Mouse (Mus musculus): ENCODE measurements around the gene Dok3.

GRCm38 (mm10) chr13:55484520-55485088, 44.5 kb downstream of the Dok3 start:
- TF ChIP-seq POLR2A (IDR thresholded peaks at IDR 0.05; ENCODE audit: low read depth, low read length) (no peak), CTCF (conservative IDR thresholded peaks at IDR 0.05 in 1 of 2, IDR thresholded peaks at IDR 0.05 in 1 of 2; ENCODE audit: low read depth in 2 of 2, low read length in 2 of 2) (no peak), NELFE (IDR thresholded peaks at IDR 0.05; ENCODE audit: low read depth, low read length) (no peak), MEF2A (IDR thresholded peaks at IDR 0.05; ENCODE audit: borderline replicate concordance, low read depth, low read length) (no peak), SIN3A (IDR thresholded peaks at IDR 0.05; ENCODE audit: low read length) (no peak), EP300 (IDR thresholded peaks at IDR 0.05; ENCODE audit: low read length) (no peak)

All from CH12.LX (cell line).